Mouse (Mus musculus) retina, embryonic 14.5 days (tissue): ENCODE measurements at regions not wholly inside any gene's neighbourhood (a gene's known extent, or its start where the extent isn't known, plus 50 kb on each side); places are given as distances from the start of the nearest gene placed in this dataset.

Experiments used
- DNase-seq: peaks from one replicate; pipeline ENCODE4 v3.0.0-alpha.2; 2015; ENCODE audit warnings: low spot score

DNA sequence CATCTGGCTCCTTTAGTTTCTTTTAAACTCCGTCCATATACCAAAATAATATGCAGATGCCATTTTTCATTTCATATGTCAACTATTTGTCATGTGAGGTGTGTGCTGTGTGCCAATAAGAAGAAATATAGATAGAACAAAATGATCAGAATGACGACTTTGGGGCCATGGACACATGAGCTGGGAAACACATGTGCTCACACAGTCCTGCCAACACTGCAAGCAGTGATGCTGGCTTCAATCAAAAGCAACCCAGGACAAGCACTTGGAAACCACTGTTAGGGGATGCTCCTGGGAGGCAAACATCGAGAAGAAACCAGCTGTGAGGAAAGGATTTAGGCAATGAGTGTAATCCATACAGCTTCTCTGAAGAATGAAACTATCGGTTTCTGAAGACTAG is 731.4 kb downstream of the Basp1 start:
- DNase-seq, result no peak

DNA sequence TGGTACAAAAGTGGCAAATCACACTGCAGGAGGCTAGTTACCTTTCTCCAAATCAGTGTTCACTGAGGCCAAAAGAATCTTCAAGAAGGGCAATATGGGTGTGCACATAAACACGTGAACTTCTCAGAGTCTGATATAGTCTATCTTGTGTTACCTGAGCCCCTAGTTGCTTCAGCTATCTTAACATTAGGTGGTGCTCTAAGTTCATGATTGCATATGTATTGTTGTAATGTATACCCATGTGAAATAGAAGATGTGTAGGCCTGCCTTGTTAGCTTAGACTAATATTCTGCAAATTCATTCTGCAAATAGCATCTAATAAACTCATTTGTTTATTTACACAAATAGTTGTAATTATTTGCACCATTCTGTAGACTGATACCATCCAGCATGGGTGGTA is 764.6 kb downstream of the Basp1 start:
- DNase-seq, result peak; percentile 15

DNA sequence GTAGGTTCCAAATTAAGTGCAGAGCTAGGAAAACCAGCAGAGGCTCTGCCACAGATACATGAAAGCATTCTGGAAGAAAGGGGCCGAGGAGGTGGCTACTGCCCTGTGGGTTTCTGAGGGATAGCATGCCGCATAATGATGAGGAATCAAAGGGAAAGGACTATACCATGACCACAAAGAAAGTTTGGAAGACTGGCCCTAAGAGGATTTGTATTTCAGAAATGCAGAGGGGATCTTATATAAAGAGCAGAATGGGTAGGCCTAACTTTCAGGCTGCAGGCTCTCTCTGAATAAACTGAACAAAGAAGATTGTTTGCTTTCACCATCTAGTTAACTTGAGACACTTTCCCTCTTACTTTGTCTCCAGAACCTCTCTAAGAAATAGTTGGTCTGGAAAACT is 777.9 kb downstream of the Basp1 start:
- DNase-seq, result no peak

DNA sequence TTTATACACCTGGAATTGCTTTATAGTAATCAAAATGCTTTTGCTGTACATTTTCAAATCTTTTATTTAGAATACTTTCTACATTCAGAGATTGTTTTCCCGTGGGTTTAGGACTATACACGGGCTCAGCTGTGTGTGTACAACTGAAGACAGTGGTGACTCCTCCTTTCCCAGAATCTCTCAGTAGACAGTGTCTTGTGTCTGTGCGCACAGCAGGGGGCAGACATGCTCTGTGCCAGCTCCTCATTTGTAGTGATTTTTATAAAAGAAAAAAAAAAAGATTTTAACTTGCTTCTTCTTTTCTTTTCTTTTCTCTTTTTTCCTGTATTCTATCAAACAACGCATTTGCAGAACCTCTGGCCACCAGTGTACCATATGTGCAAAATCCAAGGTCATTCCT is 817.3 kb downstream of the Basp1 start:
- DNase-seq, result peak; percentile 75

DNA sequence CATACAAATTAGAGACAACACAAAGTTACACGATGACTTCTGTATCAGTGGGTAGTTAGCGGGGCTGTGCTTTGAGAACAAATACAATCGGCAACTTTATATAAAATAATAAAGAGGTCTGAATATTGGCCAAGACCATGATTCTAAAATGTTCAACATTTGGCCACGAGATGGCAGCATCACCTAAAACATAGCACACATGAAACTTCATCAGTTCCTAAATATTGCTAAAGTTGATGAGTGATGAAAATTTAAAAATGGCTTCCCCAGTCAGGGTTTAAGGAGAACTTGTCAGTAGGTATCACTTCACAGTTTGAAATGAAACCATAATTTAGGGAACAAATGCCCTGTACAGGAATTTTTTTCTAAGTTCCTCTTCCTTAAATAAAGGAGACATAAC is 824.6 kb downstream of the Basp1 start:
- DNase-seq, result peak; percentile 83

DNA sequence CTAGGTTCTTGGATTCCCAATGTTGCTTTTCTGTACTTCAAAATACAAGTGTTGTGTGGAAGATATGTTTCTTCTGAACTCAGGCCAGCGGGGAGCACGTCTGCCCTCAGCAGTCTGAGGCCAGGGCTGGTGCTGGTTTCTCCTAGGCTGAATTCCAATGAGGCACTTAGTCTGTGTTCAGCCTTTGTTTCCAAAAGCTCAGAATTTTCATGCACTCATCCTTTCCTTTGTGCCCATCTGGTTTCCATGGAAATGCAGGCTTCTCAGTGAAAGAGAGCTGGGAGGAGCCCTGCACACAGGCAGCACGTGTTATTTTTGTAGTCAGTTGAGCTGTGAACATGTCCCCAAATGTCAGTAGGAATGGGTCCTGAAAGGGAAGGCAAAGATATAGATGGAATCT is 846.6 kb downstream of the Basp1 start:
- DNase-seq, result peak; percentile 45

DNA sequence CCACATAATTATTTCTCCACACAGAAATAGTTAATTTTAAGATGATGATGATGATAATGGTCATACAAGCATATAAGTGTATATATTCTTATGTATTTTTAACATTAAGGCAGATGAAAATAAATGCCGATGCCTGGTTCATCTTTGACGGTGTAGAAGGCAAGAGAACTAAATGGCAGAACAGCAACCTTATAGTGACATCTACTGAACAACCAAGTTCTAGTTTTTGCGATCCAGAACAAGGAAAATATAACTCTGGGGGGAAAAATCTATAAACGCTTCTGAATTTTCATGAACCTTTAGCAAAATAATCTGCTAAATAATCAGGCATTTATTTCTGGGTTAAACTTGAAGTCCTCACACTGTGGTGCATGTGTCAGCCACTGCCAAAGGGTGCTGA is 856.8 kb downstream of the Basp1 start:
- no peak for DNase-seq

DNA sequence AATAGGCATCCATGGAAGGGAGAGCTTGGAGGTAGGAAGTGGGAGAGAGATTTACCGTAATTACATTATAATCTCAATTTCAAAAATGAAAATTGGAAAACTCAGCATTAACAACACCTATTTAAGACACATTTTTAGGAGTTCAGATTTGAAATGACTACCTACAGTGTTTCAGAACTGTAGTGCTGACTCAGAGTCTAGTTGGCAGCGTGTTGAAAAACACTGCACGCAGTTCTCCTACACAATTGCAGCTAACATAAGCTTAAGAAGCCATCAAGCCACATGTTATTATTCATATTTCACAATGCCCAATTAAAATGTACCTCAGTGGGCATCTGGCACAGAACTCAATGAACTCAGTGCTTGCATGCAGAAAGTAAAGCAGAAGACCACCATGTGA is 863.5 kb downstream of the Basp1 start:
- DNase-seq, result no peak

DNA sequence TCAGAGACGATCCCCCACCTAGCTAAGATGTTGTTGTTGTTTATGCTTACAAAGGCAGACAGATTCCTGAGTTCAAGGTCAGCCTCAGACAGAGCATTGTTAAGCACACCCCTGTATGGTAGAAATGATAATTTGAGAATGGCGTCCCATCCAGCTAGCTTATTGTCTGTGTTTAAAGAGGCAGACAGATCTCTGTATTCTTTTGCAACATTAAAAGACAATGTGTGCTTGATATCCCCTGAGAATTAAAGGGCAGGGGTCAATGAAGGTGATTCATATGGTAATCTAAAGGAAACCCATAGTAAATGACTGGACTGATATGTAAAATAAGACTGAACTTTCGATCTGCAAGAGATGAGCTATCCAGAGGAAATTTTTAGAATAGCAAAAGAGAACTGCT is 883.5 kb downstream of the Basp1 start:
- DNase-seq, result no peak

DNA sequence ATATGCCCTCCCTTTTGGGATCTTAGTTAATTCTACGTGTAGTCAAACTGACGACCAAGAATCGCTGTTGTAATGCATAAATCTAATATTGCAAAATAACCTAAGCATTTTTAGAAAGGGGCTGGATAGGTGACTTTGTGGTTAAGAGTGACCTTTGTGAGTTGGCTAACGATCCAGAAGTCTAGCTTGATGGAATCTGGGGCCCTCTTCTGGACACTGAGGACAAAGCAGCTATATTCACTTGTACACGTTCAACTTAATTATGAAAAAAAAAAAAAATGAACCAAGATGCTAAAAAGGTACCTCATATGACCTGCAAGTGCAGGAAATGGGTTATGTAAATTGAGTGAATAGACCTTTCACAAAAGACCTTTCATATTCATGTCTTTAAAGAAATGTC is 886.2 kb downstream of the Basp1 start:
- DNase-seq, result peak; percentile 12

DNA sequence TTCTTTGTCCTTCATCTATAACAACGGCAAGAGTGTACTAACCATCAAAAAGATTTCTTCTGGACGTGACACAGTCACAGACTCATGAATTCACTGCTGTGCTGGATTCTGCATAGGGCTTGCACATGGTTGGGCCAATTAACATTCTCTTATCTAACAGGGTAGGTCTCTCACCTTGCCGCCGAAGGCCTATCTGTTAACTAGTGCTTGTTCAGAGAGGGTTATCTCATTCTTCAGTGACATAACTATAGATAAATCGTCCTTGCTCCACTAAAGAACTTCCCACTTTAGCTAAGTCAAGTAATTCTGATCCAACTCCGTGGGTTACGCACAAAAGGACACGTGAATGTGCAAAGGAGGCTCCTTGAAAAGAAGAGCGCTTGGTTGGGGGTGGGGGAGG is 899.6 kb downstream of the Basp1 start:
- DNase-seq, result no peak

DNA sequence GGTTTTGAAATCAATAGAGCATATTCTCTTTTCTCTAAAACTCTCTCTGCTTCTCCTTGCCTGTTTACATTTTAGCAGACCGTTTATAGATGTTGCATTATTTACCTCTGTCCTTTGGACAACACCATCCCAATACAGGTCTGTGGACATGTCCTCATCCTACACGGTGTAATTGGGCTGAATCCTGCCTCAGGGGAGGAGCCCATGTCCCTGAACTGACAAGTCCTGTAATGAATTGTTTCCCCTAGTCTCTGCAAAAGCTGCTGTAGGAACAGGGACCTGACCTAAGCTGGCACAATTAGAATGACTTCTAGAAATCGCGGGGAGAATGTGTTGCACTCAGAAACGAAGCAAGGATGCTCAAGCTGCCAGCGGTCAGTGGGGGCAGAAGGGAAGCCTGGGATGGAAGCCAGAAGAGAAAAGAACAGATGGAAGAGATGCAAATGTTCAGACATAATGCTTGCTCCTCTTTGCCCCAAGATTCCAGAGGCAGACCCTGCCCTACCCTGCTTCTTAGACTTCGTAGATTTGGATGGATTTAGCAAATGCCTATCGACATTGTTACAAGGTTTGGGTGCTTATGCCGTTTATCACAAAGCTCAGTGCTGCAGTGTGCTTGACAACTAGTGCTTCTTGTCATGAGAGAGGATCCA is 911.5 kb downstream of the Basp1 start:
- no peak for DNase-seq

DNA sequence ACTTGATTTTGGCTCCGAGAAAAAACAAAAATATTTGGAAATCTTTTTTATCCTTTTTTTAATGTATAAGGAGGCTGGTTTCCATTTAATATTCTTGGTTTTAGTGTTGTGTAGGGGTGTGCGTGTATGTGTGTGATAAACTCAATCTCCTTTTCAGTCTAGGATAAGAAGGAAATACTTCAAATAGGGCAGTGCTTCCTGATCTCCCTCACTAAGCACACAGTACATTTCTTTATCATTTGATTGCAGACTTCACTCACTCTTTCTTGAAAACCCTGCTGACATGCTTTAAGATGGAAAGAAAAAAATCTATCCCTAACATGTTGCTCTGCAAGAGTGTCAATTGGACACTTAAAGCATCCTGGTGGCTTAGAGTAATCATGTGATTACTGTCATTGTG is 927.3 kb downstream of the Basp1 start:
- no peak for DNase-seq

DNA sequence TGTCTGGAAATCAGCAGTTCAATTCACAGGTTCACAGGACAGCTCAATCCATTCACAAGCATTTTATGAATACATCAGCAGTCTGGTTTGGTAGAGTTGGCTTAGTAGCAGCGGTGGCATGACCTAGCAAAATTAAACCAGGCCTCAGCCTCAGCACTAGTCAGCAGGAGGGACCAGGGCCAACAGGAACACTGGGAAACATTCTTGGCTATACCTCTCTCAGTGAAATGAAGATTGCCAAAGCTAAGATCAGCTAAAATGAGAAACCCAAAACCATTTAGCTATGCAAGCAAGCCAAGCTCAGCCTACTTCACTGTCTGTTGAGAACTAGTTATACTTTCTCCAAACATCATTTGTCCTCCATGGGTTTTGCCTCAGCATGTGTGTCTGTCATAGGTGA is 945.3 kb downstream of the Basp1 start:
- DNase-seq, result no peak

DNA sequence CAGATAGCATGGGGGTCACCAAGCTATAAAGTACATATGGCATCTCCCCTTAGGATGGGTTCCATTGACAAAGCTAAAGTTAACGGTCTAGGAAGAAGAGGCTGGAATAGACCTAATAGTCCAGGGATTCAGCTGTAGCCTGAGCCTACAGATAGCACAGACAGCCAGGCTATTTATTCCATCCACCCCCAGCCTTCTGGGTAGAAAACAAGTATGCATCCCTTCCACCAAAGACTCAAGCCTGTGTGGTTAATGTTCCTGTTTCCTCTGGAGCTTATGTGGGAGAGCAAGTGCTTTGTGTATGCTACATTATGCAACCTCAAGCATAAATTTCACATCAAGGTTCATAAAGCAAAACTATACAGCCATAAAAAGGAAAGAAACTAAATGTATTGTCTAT is 955.8 kb downstream of the Basp1 start:
- DNase-seq, result no peak

DNA sequence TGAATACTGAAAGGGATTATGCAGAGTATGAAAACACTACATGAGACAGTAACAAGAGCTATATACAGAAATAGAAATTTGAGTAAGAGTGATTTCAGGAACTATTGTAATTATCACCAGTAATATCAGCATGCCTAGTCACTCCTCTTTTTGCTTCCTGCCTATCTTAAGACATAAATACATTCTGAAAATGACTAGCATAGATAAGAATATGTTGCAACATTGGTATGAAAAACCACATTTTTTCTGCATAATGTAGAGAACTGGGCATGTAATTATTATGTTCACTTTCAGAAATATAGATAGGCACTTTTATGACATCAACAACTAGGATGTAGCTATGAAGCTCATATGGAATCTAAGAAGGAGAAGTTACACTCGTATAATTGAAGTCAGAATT is 980.5 kb downstream of the Basp1 start:
- DNase-seq, result no peak

DNA sequence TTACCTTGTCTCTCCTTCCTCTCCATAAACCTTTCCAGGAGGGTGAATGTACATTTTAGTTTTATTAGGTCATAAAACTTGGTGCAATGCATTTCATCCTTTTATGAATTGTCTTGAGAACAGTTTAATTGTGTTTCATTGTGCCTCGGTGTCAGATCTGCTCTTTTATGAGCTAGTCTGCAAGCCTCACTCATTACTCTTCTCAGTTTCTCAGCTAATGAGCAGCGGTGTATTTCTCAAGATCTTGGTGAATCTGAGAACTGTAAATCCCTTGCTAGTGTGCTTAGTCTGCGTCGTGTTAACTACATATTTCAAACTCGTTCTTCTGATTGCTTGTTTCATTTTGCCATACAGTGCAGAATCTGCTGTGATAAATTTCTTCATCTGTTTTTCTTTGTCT is 984.4 kb downstream of the Basp1 start:
- no peak for DNase-seq

DNA sequence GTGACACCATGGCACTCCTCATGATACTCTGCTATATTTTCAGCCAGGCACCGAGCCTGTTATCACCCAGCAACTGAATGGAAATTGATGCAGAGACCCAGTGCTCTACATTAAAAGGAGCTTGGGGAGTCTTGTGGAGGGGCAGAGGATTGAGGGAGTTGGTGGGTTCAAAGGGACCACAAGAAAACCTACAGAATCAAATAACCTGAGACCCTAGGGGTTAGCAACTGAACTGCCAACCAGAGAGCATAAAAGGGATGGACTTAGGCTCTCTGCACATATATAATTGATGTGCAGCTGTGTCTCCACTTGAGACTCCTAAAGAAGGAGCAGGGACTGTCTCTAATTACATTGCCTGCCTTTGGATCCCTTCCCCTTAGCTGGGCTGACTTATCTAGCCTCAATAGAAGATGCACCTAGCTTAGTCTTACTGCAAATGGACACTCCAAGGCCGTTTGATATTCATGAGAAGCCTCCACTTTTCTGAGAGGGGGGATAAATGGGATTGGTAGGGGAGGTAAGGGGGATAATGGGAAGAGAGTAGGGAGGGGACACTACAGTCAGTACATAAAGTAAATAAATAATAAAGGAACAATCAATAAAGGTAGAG is 991.1 kb downstream of the Basp1 start:
- DNase-seq, result no peak

DNA sequence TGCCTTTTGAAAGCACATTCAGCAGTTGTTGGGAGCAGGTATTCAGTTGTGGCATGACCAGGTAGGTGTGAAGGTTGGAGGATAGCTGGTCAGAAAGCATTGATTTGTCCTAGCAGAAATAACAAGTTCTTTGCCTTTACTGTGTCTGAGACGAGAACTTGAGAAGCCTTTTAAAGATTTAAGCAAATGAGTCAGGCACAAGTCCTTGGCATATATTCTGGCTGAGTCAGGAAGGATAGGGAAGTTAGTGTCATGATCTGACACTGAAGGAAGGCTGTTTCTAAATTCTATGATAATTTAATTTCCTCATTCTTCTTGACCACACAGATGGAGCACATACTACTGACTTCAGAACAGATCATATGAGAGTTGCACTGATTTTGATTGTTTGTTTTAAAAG is 993.8 kb downstream of the Basp1 start:
- no peak for DNase-seq

DNA sequence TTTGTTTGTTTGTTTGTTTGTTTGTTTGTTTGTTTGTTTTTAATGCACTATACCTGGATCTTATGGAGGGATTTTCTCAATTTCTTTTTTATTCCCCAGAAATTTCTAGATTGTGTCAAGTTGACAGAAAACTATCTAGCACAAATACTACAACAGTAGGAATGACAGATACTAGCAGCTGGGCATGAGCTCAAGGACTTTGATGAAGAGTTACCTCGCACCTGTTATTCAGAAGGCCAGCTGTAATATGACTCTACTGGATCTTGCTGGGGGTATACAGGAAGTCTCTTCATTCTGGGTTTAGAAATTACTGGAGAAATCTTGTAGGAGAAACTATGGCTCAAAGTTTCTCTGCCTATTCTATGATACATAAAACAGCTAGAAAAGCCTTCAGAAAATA is 994.4 kb downstream of the Basp1 start:
- DNase-seq, result no peak

DNA sequence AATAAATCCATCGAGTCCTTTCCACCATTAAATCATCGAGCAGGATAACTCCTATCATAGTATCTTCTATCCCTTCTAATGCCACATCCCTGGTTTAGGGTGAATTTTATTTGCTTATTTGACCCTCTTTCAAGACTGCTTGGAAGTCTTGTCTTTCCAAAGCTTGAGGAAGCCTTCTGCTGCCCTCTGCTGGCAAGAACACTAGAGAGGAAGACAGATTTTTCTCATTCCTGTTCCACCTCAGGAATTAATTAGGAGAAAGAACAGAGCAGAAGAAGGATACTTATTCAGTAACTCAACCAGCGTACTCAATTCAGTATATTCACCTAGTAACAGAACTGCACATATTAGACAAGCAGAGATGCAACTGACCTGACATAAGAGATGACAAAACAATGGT is 1005.9 kb downstream of the Basp1 start:
- DNase-seq, result peak; percentile 81

DNA sequence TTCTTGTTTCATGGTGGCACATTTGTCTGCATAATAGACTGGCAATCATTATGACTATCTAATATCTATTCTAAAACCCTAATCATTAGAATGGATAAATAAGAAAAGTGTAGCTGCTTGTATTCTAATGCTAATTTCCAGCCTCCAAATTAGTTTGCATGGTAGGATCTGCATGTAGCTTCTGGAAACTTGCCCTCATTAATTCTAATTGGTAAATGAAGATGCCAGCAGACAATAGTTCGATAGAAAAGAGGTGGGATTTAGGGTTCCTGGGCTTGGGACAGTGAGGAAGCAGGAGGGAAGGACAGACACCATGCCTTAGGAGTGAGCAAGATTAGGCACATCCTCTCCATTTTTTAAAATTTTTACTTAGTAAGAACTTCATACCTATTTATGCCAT is 1008.3 kb downstream of the Basp1 start:
- peak; percentile 58 for DNase-seq

DNA sequence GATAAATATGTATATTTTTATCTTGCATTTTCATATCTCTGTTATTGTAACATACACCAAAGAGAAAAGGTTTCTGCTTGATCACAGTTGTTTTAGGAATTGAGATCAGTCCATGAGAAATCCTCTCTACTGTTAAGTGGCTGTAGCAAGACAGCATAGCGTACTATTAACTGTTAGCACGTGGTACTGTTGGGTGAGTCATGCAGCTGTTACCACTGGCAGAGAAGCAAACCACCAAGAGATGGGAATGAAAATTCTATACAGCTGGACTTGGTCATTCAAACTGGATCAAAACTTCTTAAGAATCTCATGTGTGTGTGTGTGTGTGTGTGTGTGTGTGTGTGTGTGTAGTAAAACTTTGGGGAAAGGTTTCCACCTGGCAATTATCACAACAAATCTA is 1013.5 kb downstream of the Basp1 start:
- DNase-seq, result no peak

DNA sequence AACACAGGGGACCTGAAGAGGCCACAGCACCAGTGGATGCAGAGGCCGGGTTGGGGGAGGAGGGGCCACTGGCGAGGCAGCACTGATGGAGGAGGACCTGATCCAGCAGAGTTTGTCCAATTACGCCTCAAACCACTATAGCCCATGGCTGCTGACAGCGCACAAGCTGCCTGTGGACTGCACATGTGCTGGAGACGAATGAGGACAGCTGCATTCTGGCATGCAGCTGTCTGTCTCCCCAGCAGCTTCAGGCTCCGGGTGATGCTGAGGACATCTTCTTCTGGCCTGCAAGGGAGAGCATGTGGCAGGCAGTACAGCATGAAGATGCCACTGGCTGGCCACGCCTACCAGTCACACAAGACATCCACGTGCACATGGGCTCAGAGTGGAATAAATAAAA is 1055.2 kb downstream of the Basp1 start:
- DNase-seq, result no peak
